Mouse (Mus musculus) leukemia stem cell, adult 10-12 weeks (primary cell): ENCODE data around the gene 8030474K03Rik. TPM values are rescaled to one million over a fixed set of nuclear protein-coding genes. Genes with fewer than 3 reads are reported as not detected.

Source experiments
- polyA plus RNA-seq: library from polyadenylated mRNA; stranded (reverse); fragments of >175 nt; gene quantifications from 2 replicates; pipeline ENCODE4 v1.2.3, GENCODE M21; 2012; ENCODE audit warnings: low replicate concordance

The 8030474K03Rik gene
- polyA plus RNA-seq, result not detected in 2 replicates

DNA sequence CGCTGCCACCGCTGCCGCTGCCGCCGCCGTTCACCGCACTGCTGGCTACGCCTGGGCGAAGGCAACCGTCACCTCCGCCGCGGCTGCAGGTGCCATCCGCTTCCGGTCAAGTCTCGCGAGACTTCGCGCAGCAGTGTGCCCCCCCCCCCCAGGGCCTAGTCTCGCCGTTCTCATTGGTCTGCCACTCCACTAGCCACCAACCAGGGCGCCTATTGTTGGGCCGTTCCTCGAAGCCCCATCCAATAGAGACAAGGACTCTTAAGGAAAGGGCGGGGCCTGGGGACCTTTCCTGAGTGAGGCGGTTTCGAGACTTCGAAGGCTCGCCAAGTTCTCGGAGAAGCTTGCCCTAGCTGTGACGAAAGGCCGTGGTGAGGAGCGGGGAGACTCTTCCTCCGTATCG is at the start of gene 8030474K03Rik, which contains the start of gene Gm4779:
8030474K03Rik (plus strand) TSS at position 315 of the 400 bp plus-strand sequence.
Gm4779 (minus strand) TSS at position 82 of the 400 bp plus-strand sequence.

Other genes with a start within 250 kb of the 8030474K03Rik start
- gene Ogt, start 154.6 kb upstream of the 8030474K03Rik start, polyA plus RNA-seq, result 2.3 and 10.3 TPM in 2 replicates
- gene Cxcr3, start 60.4 kb upstream of the 8030474K03Rik start, polyA plus RNA-seq, result 0.69 and 1.9 TPM in 2 replicates
- gene Gm4779, start 233 bp upstream of the 8030474K03Rik start, polyA plus RNA-seq, result not detected in 2 replicates
- gene Nhsl2, start 54.7 kb downstream of the 8030474K03Rik start, polyA plus RNA-seq, result 0.11 and 0.40 TPM in 2 replicates